Mouse (Mus musculus) myocyte (in vitro differentiated cells): ENCODE data around the gene Garnl3. TPM values are rescaled to one million over a fixed set of nuclear protein-coding genes. Genes with fewer than 3 reads are reported as not detected.
A peak's percentile ranks its signal among the peaks of the same experiment; 100 is the strongest.

ENCODE experiments used
- H3K27me3 ChIP-seq: one replicate; pipeline ENCODE4 v1.6.1; 2011; ENCODE audit not compliant: control insufficient read depth, insufficient read depth, insufficient read length
- H3K36me3 ChIP-seq: one replicate; pipeline ENCODE4 v1.6.1; 2011; ENCODE audit not compliant: control insufficient read depth, insufficient read depth
- H3K4me2 ChIP-seq: one replicate; pipeline ENCODE4 v1.6.1; 2011; ENCODE audit warnings: low read depth, control low read depth
- H3K4me3 ChIP-seq: one replicate; pipeline ENCODE4 v1.5.1; 2011; ENCODE audit warnings: mild to moderate bottlenecking, control low read depth, moderate library complexity
- H3K79me2 ChIP-seq: one replicate; pipeline ENCODE4 v1.6.1; 2011; ENCODE audit not compliant: control insufficient read depth, insufficient read depth
- H3ac ChIP-seq: one replicate; pipeline ENCODE4 v1.6.1; 2011; ENCODE audit not compliant: control insufficient read depth, insufficient read length
- CEBPB ChIP-seq: IDR thresholded peaks from 2 replicates; pipeline ENCODE4 v1.6.1; 2011; ENCODE audit warnings: mild to moderate bottlenecking, moderate library complexity; ENCODE audit not compliant: poor library complexity, insufficient read depth, severe bottlenecking
- E2F4 ChIP-seq: IDR thresholded peaks from one replicate; pipeline ENCODE4 v1.6.1; 2011; ENCODE audit warnings: mild to moderate bottlenecking, control low read depth, moderate library complexity; ENCODE audit not compliant: insufficient read depth
- MAX ChIP-seq: IDR thresholded peaks from one replicate; pipeline ENCODE4 v1.6.1; 2011; ENCODE audit warnings: low read depth, mild to moderate bottlenecking, control low read depth
- MYOD1 ChIP-seq, 3 experiments: IDR thresholded peaks; one replicate each; pipeline ENCODE4 v1.6.1; 2011; ENCODE audit warnings: control low read depth in 2 of 3, low read depth in 2 of 3, mild to moderate bottlenecking in 2 of 3, moderate library complexity in 1 of 3; ENCODE audit not compliant: insufficient read length in 2 of 3, control insufficient read depth in 1 of 3
- MYOG ChIP-seq, 3 experiments: IDR thresholded peaks; one replicate each; pipeline ENCODE4 v1.6.1; 2011; ENCODE audit warnings: control low read depth in 2 of 3, low read depth in 2 of 3, mild to moderate bottlenecking in 2 of 3; ENCODE audit not compliant: insufficient read length in 2 of 3, control insufficient read depth in 1 of 3, insufficient read depth in 1 of 3
- POLR2A ChIP-seq: IDR thresholded peaks from one replicate; pipeline ENCODE4 v1.6.1; 2011; ENCODE audit warnings: low read depth, mild to moderate bottlenecking, control low read depth, moderate library complexity; ENCODE audit not compliant: insufficient read length
- POLR2AphosphoS2 ChIP-seq: IDR thresholded peaks from one replicate; pipeline ENCODE4 v1.6.1; 2011; ENCODE audit warnings: low read depth, control low read depth; ENCODE audit not compliant: insufficient read length
- REST ChIP-seq: IDR thresholded peaks from one replicate; pipeline ENCODE4 v1.6.1; 2011; ENCODE audit warnings: mild to moderate bottlenecking, control low read depth, moderate library complexity; ENCODE audit not compliant: insufficient read depth, insufficient read length
- SRF ChIP-seq: IDR thresholded peaks from one replicate; pipeline ENCODE4 v1.6.1; 2011; ENCODE audit warnings: low read depth; ENCODE audit not compliant: control insufficient read depth, insufficient read length
- TCF12 ChIP-seq: IDR thresholded peaks from one replicate; pipeline ENCODE4 v1.6.1; 2011; ENCODE audit warnings: mild to moderate bottlenecking, control low read depth; ENCODE audit not compliant: poor library complexity, insufficient read depth, severe bottlenecking
- TCF3 ChIP-seq: IDR thresholded peaks from one replicate; pipeline ENCODE4 v1.6.1; 2011; ENCODE audit warnings: low read depth, control low read depth; ENCODE audit not compliant: insufficient read length
- USF1 ChIP-seq: IDR thresholded peaks from one replicate; pipeline ENCODE4 v1.6.1; 2011; ENCODE audit warnings: low read depth, mild to moderate bottlenecking, control low read depth, moderate library complexity
- polyA plus RNA-seq: library from polyadenylated mRNA; unstranded; fragments of >200 nt; fragmentation: generic; extraction: Trizol; gene quantifications from one replicate; pipeline ENCODE4 v1.2.1, GENCODE M21; 2012; ENCODE audit warnings: missing spikeins

The Garnl3 gene
- polyA plus RNA-seq, 1 experiment = 2.1 TPM

GRCm38 (mm10) chr2:32964659-32965457 lies 166.6 kb downstream of the Garnl3 start:
- no peaks in the 10 kb centered on the region for H3K27me3 ChIP-seq
- peak overlapping the region; percentile 90 for H3K4me2 ChIP-seq
- H3K79me2 ChIP-seq = peaks cover 28% of the 10 kb centered on the region
- TF ChIP-seq CEBPB = no peak
- no peak for TF ChIP-seq REST
- no peak for TF ChIP-seq MYOD1 (IDR thresholded peaks at IDR 0.05; ENCODE audit: control insufficient read depth in 1 of 3, insufficient read length in 2 of 3, low read depth in 2 of 3)
- TF ChIP-seq POLR2AphosphoS2 = peak; percentile 61
- TF ChIP-seq POLR2A = peak; percentile 49
- H3K36me3 ChIP-seq = peaks cover 26% of the 10 kb centered on the region
- H3ac ChIP-seq = no peak overlapping the region
- H3K4me3 ChIP-seq = peak overlapping the region; percentile 96

- Histone ChIP-seq H3K4me2 (peak overlapping the region; percentile 90), H3K36me3 (peaks cover 26% of the 10 kb centered on the region), H3K4me3 (peak overlapping the region; percentile 96), H3K79me2 (peaks cover 28% of the 10 kb centered on the region), H3K27me3 (no peaks in the 10 kb centered on the region), H3ac (no peak overlapping the region)
- TF ChIP-seq REST (no peak), CEBPB (no peak), MYOD1 (IDR thresholded peaks at IDR 0.05; ENCODE audit: control insufficient read depth in 1 of 3, insufficient read length in 2 of 3, low read depth in 2 of 3) (no peak)
These were observed 167.5 kb downstream of the Garnl3 start for GRCm38 (mm10) chr2:32963981-32964380.

GRCm38 (mm10) chr2:32963544-32963943 lies 167.9 kb downstream of the Garnl3 start:
- H3K36me3 ChIP-seq = peaks cover 26% of the 10 kb centered on the region
- no peak overlapping the region for H3ac ChIP-seq
- H3K27me3 ChIP-seq = no peaks in the 10 kb centered on the region
- peaks cover 28% of the 10 kb centered on the region for H3K79me2 ChIP-seq
- H3K4me3 ChIP-seq = peak overlapping the region; percentile 96
- TF ChIP-seq SRF (no peak), E2F4 (no peak), REST (no peak), POLR2AphosphoS2 (no peak), TCF3 (no peak), MYOD1 (IDR thresholded peaks at IDR 0.05; ENCODE audit: control insufficient read depth in 1 of 3, insufficient read length in 2 of 3, low read depth in 2 of 3) (no peak), MYOG (IDR thresholded peaks at IDR 0.05; ENCODE audit: control insufficient read depth in 1 of 3, insufficient read depth in 1 of 3, insufficient read length in 2 of 3, low read depth in 2 of 3) (no peak), USF1 (no peak), POLR2A (no peak), MAX (no peak), CEBPB (no peak), TCF12 (no peak)
- peak overlapping the region; percentile 90 for H3K4me2 ChIP-seq

GRCm38 (mm10) chr2:32962875-32963220 lies 168.6 kb downstream of the Garnl3 start:
- H3K4me2 ChIP-seq = peak overlapping the region; percentile 90
- peak overlapping the region; percentile 96 for H3K4me3 ChIP-seq
- no peaks in the 10 kb centered on the region for H3K27me3 ChIP-seq
- peaks cover 28% of the 10 kb centered on the region for H3K79me2 ChIP-seq
- no peak for TF ChIP-seq POLR2AphosphoS2
- no peak for TF ChIP-seq TCF3
- TF ChIP-seq REST = no peak
- no peak for TF ChIP-seq SRF
- TF ChIP-seq MAX = no peak
- no peak for TF ChIP-seq CEBPB
- TF ChIP-seq E2F4 = no peak
- TF ChIP-seq POLR2A = no peak
- TF ChIP-seq TCF12 = no peak
- TF ChIP-seq MYOG (IDR thresholded peaks at IDR 0.05; ENCODE audit: control insufficient read depth in 1 of 3, insufficient read depth in 1 of 3, insufficient read length in 2 of 3, low read depth in 2 of 3) = no peak
- no peak for TF ChIP-seq USF1
- no peak for TF ChIP-seq MYOD1 (IDR thresholded peaks at IDR 0.05; ENCODE audit: control insufficient read depth in 1 of 3, insufficient read length in 2 of 3, low read depth in 2 of 3)
- peak overlapping the region; percentile 52 for H3ac ChIP-seq
- H3K36me3 ChIP-seq = peaks cover 26% of the 10 kb centered on the region

GRCm38 (mm10) chr2:32962062-32962874 lies 169.2 kb downstream of the Garnl3 start:
- no peaks in the 10 kb centered on the region for H3K27me3 ChIP-seq
- peaks cover 26% of the 10 kb centered on the region for H3K36me3 ChIP-seq
- H3K4me3 ChIP-seq = peak overlapping the region; percentile 96
- TF ChIP-seq MYOG (IDR thresholded peaks at IDR 0.05; ENCODE audit: control insufficient read depth in 1 of 3, insufficient read depth in 1 of 3, insufficient read length in 2 of 3, low read depth in 2 of 3) = no peak
- TF ChIP-seq REST = no peak
- no peak for TF ChIP-seq MYOD1 (IDR thresholded peaks at IDR 0.05; ENCODE audit: control insufficient read depth in 1 of 3, insufficient read length in 2 of 3, low read depth in 2 of 3)
- no peak for TF ChIP-seq TCF3
- TF ChIP-seq SRF = no peak
- TF ChIP-seq E2F4 = no peak
- no peak for TF ChIP-seq USF1
- TF ChIP-seq POLR2AphosphoS2 = no peak
- no peak for TF ChIP-seq CEBPB
- TF ChIP-seq MAX = no peak
- TF ChIP-seq TCF12 = no peak
- TF ChIP-seq POLR2A = no peak
- H3K4me2 ChIP-seq = peak overlapping the region; percentile 90
- peaks cover 28% of the 10 kb centered on the region for H3K79me2 ChIP-seq
- H3ac ChIP-seq = peak overlapping the region; percentile 52
